Mouse (Mus musculus) heart, embryonic 11.5 days (tissue): ENCODE measurements around the gene Olfr799. TPM values are rescaled to one million over a fixed set of nuclear protein-coding genes. Genes with fewer than 3 reads are reported as not detected.

Experiments
- ATAC-seq: fragments of 200-750 bp; cut with Nextera tagmentation; replicated peaks from 2 replicates; pipeline ENCODE4 v1.8.0; 2017; ENCODE audit warnings: moderate library complexity; ENCODE audit not compliant: insufficient number of reproducible peaks, low FRiP score, low TSS enrichment
- H3K27ac ChIP-seq: fragments of 300-500 bp; sonication (generic); 2 replicates; pipeline ENCODE4 v1.5.1; 2014; ENCODE audit warnings: mild to moderate bottlenecking, low read depth, low read length
- H3K27me3 ChIP-seq: fragments of 300-500 bp; sonication (generic); 2 replicates; pipeline ENCODE4 v1.6.1; 2014; ENCODE audit warnings: mild to moderate bottlenecking, low read length, mixed read lengths; ENCODE audit not compliant: control insufficient read depth, insufficient read depth
- H3K36me3 ChIP-seq: fragments of 300-500 bp; sonication (generic); 2 replicates; pipeline ENCODE4 v1.6.1; 2014; ENCODE audit warnings: mild to moderate bottlenecking, low read length, moderate library complexity, mixed read lengths; ENCODE audit not compliant: control insufficient read depth, insufficient read depth
- H3K4me1 ChIP-seq: fragments of 300-500 bp; sonication (generic); 2 replicates; pipeline ENCODE4 v1.6.1; 2014; ENCODE audit warnings: low read length; ENCODE audit not compliant: control insufficient read depth, insufficient read depth
- H3K4me2 ChIP-seq: fragments of 300-500 bp; sonication (generic); 2 replicates; pipeline ENCODE4 v1.6.1; 2014; ENCODE audit warnings: mild to moderate bottlenecking, moderate library complexity
- H3K4me3 ChIP-seq: fragments of 300-500 bp; sonication (generic); 2 replicates; pipeline ENCODE4 v1.5.1; 2014; ENCODE audit warnings: low read depth, low read length
- H3K9ac ChIP-seq: fragments of 300-500 bp; sonication (generic); 2 replicates; pipeline ENCODE4 v1.6.1; 2014; ENCODE audit warnings: mild to moderate bottlenecking, low read depth, low read length, moderate library complexity
- H3K9me3 ChIP-seq: fragments of 300-500 bp; sonication (generic); replicated peaks from 2 replicates; pipeline ENCODE4 v1.6.1; 2016; ENCODE audit warnings: low read length; ENCODE audit not compliant: control insufficient read depth
- WGBS: fragments of 180-500 bp; shearing (Covaris S2); extraction: QIAGEN DNeasy Blood & Tissue Kit; methylation state at CpG from one replicate; pipeline ENCODE4 v1.1.7; 2014; ENCODE audit not compliant: insufficient replicate concordance; 5-methylcytosine and 5-hydroxymethylcytosine counted together
- polyA plus RNA-seq: library from polyadenylated mRNA; unstranded; fragments of >200 nt; fragmentation: Nextera tagmentation; extraction: Ambion mirVana; gene quantifications from 2 replicates; pipeline ENCODE4 v1.2.1, GENCODE M21; 2014

The Olfr799 gene
- not detected in 2 replicates for polyA plus RNA-seq

GRCm38 (mm10) chr10:129637184-129637583 lies at the start of gene Olfr799:
Gene Olfr799 (plus strand): TSS chr10:129637484.
- WGBS, result 35% methylated on average over 1 of the region's 1 CpGs
- Histone ChIP-seq H3K27me3 (no peaks in the 10 kb centered on the region), H3K4me2 (no peak within 1 kb of the TSS), H3K4me3 (no peak within 1 kb of the TSS), H3K9ac (no peak within 1 kb of the TSS), H3K9me3 (no peaks in the 10 kb centered on the region), H3K4me1 (no peaks in the 10 kb centered on the region), H3K27ac (no peak within 1 kb of the TSS), H3K36me3 (no peaks in the 10 kb centered on the region)
- no peak for ATAC-seq

GRCm38 (mm10) chr10:129612470-129612869 lies 24.8 kb upstream of the Olfr799 start, which contains the start of gene Olfr796:
Gene Olfr796 (minus strand): TSS chr10:129612570.
- H3K36me3 ChIP-seq, result no peaks in the 10 kb centered on the region
- no peak within 1 kb of the TSS for H3K4me2 ChIP-seq
- no peaks in the 10 kb centered on the region for H3K27me3 ChIP-seq
- H3K27ac ChIP-seq, result no peak within 1 kb of the TSS
- 88% methylated on average over 1 of the region's 1 CpGs for WGBS
- H3K4me1 ChIP-seq, result no peaks in the 10 kb centered on the region
- H3K4me3 ChIP-seq, result no peak within 1 kb of the TSS
- no peak for ATAC-seq
- H3K9ac ChIP-seq, result no peak within 1 kb of the TSS
- H3K9me3 ChIP-seq, result no peaks in the 10 kb centered on the region

DNA sequence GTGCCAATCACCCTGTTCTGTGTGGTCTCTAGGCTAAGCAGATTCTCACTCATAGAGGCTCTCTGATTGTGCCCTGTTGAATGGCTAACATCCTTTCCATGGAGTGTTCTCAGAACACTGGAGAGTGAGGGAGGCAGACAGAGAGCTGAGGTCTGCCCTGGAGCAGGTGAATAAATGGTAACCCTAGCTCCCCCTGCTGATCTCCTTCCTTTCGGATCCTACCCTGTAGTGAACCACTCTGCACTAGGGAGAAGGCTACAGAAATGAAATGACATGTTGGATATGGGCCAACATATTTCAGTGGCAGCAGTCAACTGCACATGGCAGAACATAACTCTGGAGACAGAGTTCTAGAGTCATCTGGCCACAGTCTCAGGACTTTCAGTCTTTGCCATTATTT lies 15.6 kb upstream of the Olfr799 start:
- ATAC-seq, result no peak
- H3K27ac ChIP-seq, result no peak overlapping the region
- no peak overlapping the region for H3K4me2 ChIP-seq
- 10% methylated on average over 1 of the region's 1 CpGs for WGBS
- H3K9ac ChIP-seq, result no peak overlapping the region
- no peaks in the 10 kb centered on the region for H3K36me3 ChIP-seq
- H3K4me3 ChIP-seq, result no peak overlapping the region
- H3K4me1 ChIP-seq, result no peaks in the 10 kb centered on the region
- no peaks in the 10 kb centered on the region for H3K27me3 ChIP-seq
- H3K9me3 ChIP-seq, result no peaks in the 10 kb centered on the region

DNA sequence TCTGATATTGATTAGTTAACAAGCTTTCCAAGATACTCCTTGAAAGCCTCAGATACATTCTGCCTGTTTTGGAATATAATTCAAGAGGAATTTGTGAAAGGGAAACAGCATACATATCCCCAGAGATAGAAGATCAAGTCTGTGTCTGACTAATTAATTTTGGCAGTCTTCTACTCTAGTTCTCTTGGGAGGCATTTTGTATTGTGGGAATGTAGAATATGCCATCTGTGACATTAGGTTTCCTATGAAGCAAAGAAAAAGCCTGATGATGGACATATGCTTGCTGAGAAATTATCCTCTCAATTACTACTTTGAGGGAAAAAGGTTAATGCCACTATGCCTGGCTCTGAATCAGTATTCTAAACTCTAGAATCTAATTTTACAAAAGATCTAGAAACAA lies 14.0 kb upstream of the Olfr799 start:
- Histone ChIP-seq H3K4me2 (no peak overlapping the region), H3K4me1 (no peaks in the 10 kb centered on the region), H3K4me3 (no peak overlapping the region), H3K9me3 (no peaks in the 10 kb centered on the region), H3K27ac (no peak overlapping the region), H3K36me3 (no peaks in the 10 kb centered on the region), H3K27me3 (no peaks in the 10 kb centered on the region), H3K9ac (no peak overlapping the region)
- no peak for ATAC-seq

DNA sequence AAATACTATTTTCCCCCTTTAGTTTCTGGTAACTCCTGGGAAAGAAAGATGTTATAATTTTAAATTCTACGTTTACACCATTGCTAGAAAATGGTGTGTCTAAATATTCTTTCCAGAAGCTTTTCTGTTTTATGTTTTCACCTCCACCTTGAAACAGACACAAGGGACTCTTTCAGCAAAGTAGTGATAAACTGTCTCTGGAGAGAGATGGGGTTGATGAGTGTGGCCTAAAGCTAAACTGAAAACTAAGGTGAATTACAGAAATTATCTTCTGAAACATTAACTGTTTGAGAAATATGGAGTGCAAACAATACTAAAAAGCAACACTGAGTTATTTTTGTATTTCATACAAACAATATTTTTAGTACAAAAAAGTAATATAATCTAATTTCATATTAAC lies 9.4 kb upstream of the Olfr799 start, which contains the start of gene Olfr798:
Gene Olfr798, minus strand, starts transcription at position 101 of the 400 bp plus-strand sequence.
- H3K9ac ChIP-seq, result no peak within 1 kb of the TSS
- WGBS, result 69% methylated on average over 1 of the region's 1 CpGs
- ATAC-seq, result no peak

GRCm38 (mm10) chr10:129651763-129652162 lies 14.5 kb downstream of the Olfr799 start:
- Histone ChIP-seq H3K4me3 (no peak overlapping the region), H3K4me1 (no peaks in the 10 kb centered on the region)
- no peak for ATAC-seq

More for the DNA sequence above, 9.4 kb upstream of the Olfr799 start, which contains the start of gene Olfr798:
- H3K27ac ChIP-seq, result no peak within 1 kb of the TSS
- H3K4me2 ChIP-seq, result no peak within 1 kb of the TSS
- no peak within 1 kb of the TSS for H3K4me3 ChIP-seq
- no peaks in the 10 kb centered on the region for H3K36me3 ChIP-seq
- H3K9me3 ChIP-seq, result no peaks in the 10 kb centered on the region
- no peaks in the 10 kb centered on the region for H3K27me3 ChIP-seq
- no peaks in the 10 kb centered on the region for H3K4me1 ChIP-seq

DNA sequence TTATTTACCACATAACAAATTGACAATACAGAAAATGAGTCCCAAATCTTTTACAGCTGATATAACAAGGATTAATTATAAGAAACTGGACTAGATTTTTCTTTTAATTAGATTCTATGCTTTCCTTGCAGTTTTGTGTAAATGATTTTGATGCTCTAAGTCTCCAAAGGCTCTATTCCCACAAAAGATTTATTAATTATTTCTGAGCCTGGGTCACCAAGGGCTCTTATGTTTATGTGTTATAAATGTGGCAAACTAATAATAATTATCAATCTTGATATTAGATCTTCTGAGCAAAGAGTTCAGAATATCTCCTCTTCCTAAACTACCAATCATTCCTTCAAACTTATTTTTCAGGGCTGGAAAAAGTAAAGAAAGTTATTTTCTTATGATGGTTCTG lies 20.1 kb downstream of the Olfr799 start, which contains the start of gene Olfr800:
Gene Olfr800, plus strand, starts transcription at position 301 of the 400 bp plus-strand sequence.
- Histone ChIP-seq H3K9ac (no peak within 1 kb of the TSS), H3K9me3 (no peaks in the 10 kb centered on the region), H3K4me2 (no peak within 1 kb of the TSS), H3K4me3 (no peak within 1 kb of the TSS), H3K36me3 (no peaks in the 10 kb centered on the region), H3K4me1 (no peaks in the 10 kb centered on the region), H3K27me3 (no peaks in the 10 kb centered on the region), H3K27ac (no peak within 1 kb of the TSS)
- no peak for ATAC-seq

More at GRCm38 (mm10) chr10:129651763-129652162, 14.5 kb downstream of the Olfr799 start:
- 67% methylated on average over 1 of the region's 1 CpGs for WGBS
- H3K9ac ChIP-seq, result no peak overlapping the region
- no peaks in the 10 kb centered on the region for H3K36me3 ChIP-seq
- H3K4me2 ChIP-seq, result no peak overlapping the region
- H3K27me3 ChIP-seq, result no peaks in the 10 kb centered on the region
- no peaks in the 10 kb centered on the region for H3K9me3 ChIP-seq
- no peak overlapping the region for H3K27ac ChIP-seq

DNA sequence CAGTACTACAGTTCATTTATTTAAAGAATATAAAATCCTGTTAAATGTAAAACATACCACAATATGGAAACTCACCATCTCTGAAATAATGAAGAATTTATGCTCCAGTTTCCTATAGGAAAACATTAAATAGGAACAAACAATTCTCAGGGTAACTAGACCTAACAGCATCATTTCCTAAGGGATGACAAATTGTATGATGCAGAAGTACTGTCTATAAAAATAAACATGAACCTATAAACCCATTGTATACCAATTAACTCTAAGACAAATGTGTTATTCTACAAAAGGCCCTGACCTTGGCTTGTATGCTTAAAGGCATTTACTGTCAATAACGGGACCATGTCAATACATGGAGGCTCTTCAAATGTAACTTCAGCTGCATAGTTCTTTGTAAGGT lies 36.5 kb downstream of the Olfr799 start, which contains the start of gene Olfr801:
Gene Olfr801, minus strand, starts transcription at position 101 of the 400 bp plus-strand sequence.
- no peak for ATAC-seq
- Histone ChIP-seq H3K4me2 (no peak within 1 kb of the TSS), H3K27me3 (no peaks in the 10 kb centered on the region), H3K9me3 (no peaks in the 10 kb centered on the region), H3K4me1 (no peaks in the 10 kb centered on the region), H3K36me3 (no peaks in the 10 kb centered on the region), H3K27ac (no peak within 1 kb of the TSS), H3K4me3 (no peak within 1 kb of the TSS), H3K9ac (no peak within 1 kb of the TSS)
- WGBS, result 63% methylated on average over 1 of the region's 1 CpGs

GRCm38 (mm10) chr10:129688069-129688468 lies 50.8 kb downstream of the Olfr799 start, which contains the start of gene Olfr802:
Gene Olfr802 (minus strand): TSS chr10:129688169.
- no peak within 1 kb of the TSS for H3K27ac ChIP-seq
- no peak for ATAC-seq
- WGBS, result 73% methylated on average over 1 of the region's 1 CpGs
- no peaks in the 10 kb centered on the region for H3K4me1 ChIP-seq
- H3K36me3 ChIP-seq, result no peaks in the 10 kb centered on the region
- no peak within 1 kb of the TSS for H3K4me2 ChIP-seq
- H3K27me3 ChIP-seq, result no peaks in the 10 kb centered on the region
- H3K9ac ChIP-seq, result no peak within 1 kb of the TSS
- no peaks in the 10 kb centered on the region for H3K9me3 ChIP-seq
- H3K4me3 ChIP-seq, result no peak within 1 kb of the TSS
